Mouse (Mus musculus): Measurements from ENCODE around the gene Xbp1. TPM values are rescaled to one million over a fixed set of nuclear protein-coding genes. Genes with fewer than 3 reads are reported as not detected.

Xbp1 gene
- total and polyA plus RNA-seq, 3 experiments = 46.3 to 80.4 (median 73.3) TPM

- intact Hi-C loops (cut with DNase I) = loop anchor here (5.0 kb wide), 1 partner anchor 63 kb away; no protein-coding TSS in a partner anchor
- Histone ChIP-seq H3K79me2 (replicated peaks; ENCODE audit: control insufficient read depth, insufficient read depth, low read length) (no peaks in the 10 kb centered on the region), H3K9ac (ENCODE audit: low read depth, low read length) (no peak overlapping the region), H3K36me3 (ENCODE audit: control insufficient read depth, insufficient read depth, low read length) (no peaks in the 10 kb centered on the region), H3K4me1 (ENCODE audit: control insufficient read depth, insufficient read depth, low read length) (no peaks in the 10 kb centered on the region), H3K4me3 (no peak overlapping the region), H3K27me3 (ENCODE audit: control insufficient read depth, insufficient read depth, low read length) (no peaks in the 10 kb centered on the region), H3K27ac (no peak overlapping the region)
- no peak for DNase-seq
- TF ChIP-seq EP300 (IDR thresholded peaks at IDR 0.05; ENCODE audit: insufficient read depth, low read depth, low read length) (no peak), CTCF (IDR thresholded peaks at IDR 0.05) (no peak), POLR2A (IDR thresholded peaks at IDR 0.05; ENCODE audit: insufficient read depth, low read depth, low read length) (no peak)
- 87% methylated on average over 6 of the region's 6 CpGs for WGBS
Observed at GRCm38 (mm10) chr11:5563898-5564297, 43.4 kb downstream of the Xbp1 start.

- no peak for DNase-seq
- Histone ChIP-seq H3K36me3 (ENCODE audit: control insufficient read depth, insufficient read depth, low read length) (no peaks in the 10 kb centered on the region), H3K4me1 (ENCODE audit: control insufficient read depth, insufficient read depth, low read length) (no peaks in the 10 kb centered on the region), H3K9ac (ENCODE audit: low read depth, low read length) (no peak overlapping the region), H3K27me3 (ENCODE audit: control insufficient read depth, insufficient read depth, low read length) (no peaks in the 10 kb centered on the region), H3K79me2 (replicated peaks; ENCODE audit: control insufficient read depth, insufficient read depth, low read length) (no peaks in the 10 kb centered on the region), H3K4me3 (no peak overlapping the region), H3K27ac (no peak overlapping the region)
- TF ChIP-seq EP300 (IDR thresholded peaks at IDR 0.05; ENCODE audit: insufficient read depth, low read depth, low read length) (no peak), CTCF (IDR thresholded peaks at IDR 0.05) (no peak), POLR2A (IDR thresholded peaks at IDR 0.05; ENCODE audit: insufficient read depth, low read depth, low read length) (no peak)
- WGBS = 84% methylated on average over 3 of the region's 3 CpGs
- intact Hi-C loops (cut with DNase I) = loop anchor here (5.0 kb wide), 1 partner anchor 42 kb away; no protein-coding TSS in a partner anchor
Observed at GRCm38 (mm10) chr11:5565596-5565995, 45.1 kb downstream of the Xbp1 start.

- TF ChIP-seq POLR2A (IDR thresholded peaks at IDR 0.05; ENCODE audit: insufficient read depth, low read depth, low read length) (no peak), CTCF (IDR thresholded peaks at IDR 0.05) (no peak), EP300 (IDR thresholded peaks at IDR 0.05; ENCODE audit: insufficient read depth, low read depth, low read length) (no peak)
- Histone ChIP-seq H3K4me1 (ENCODE audit: control insufficient read depth, insufficient read depth, low read length) (no peaks in the 10 kb centered on the region), H3K79me2 (replicated peaks; ENCODE audit: control insufficient read depth, insufficient read depth, low read length) (no peaks in the 10 kb centered on the region), H3K27ac (no peak overlapping the region), H3K36me3 (ENCODE audit: control insufficient read depth, insufficient read depth, low read length) (no peaks in the 10 kb centered on the region), H3K9ac (ENCODE audit: low read depth, low read length) (no peak overlapping the region), H3K27me3 (ENCODE audit: control insufficient read depth, insufficient read depth, low read length) (no peaks in the 10 kb centered on the region), H3K4me3 (no peak overlapping the region)
- WGBS = 55% methylated on average over 2 of the region's 2 CpGs
- intact Hi-C loops (cut with DNase I) = loop anchor here (5.0 kb wide), 1 partner anchor 41 kb away; no protein-coding TSS in a partner anchor
- DNase-seq = no peak
Observed at GRCm38 (mm10) chr11:5566506-5566905, 46.0 kb downstream of the Xbp1 start.

- DNase-seq = no peak
- Histone ChIP-seq H3K79me2 (replicated peaks; ENCODE audit: control insufficient read depth, insufficient read depth, low read length) (no peaks in the 10 kb centered on the region), H3K27me3 (ENCODE audit: control insufficient read depth, insufficient read depth, low read length) (no peaks in the 10 kb centered on the region), H3K9ac (ENCODE audit: low read depth, low read length) (no peak overlapping the region), H3K27ac (no peak overlapping the region), H3K4me3 (no peak overlapping the region), H3K4me1 (ENCODE audit: control insufficient read depth, insufficient read depth, low read length) (no peaks in the 10 kb centered on the region), H3K36me3 (ENCODE audit: control insufficient read depth, insufficient read depth, low read length) (no peaks in the 10 kb centered on the region)
- TF ChIP-seq EP300 (IDR thresholded peaks at IDR 0.05; ENCODE audit: insufficient read depth, low read depth, low read length) (no peak), POLR2A (IDR thresholded peaks at IDR 0.05; ENCODE audit: insufficient read depth, low read depth, low read length) (no peak), CTCF (IDR thresholded peaks at IDR 0.05) (no peak)
- intact Hi-C loops (cut with DNase I) = loop anchor here (5.0 kb wide), 1 partner anchor 40 kb away; no protein-coding TSS in a partner anchor
- WGBS = 97% methylated on average over 6 of the region's 6 CpGs
Observed at GRCm38 (mm10) chr11:5567654-5568053, 47.2 kb downstream of the Xbp1 start.

- no peak overlapping the region for H3K9ac ChIP-seq (ENCODE audit: low read depth, low read length)
- WGBS = 81% methylated on average over 5 of the region's 5 CpGs
- no peaks in the 10 kb centered on the region for H3K36me3 ChIP-seq (ENCODE audit: control insufficient read depth, insufficient read depth, low read length)
- DNase-seq = no peak
- H3K27me3 ChIP-seq (ENCODE audit: control insufficient read depth, insufficient read depth, low read length) = no peaks in the 10 kb centered on the region
- no peaks in the 10 kb centered on the region for H3K79me2 ChIP-seq (replicated peaks; ENCODE audit: control insufficient read depth, insufficient read depth, low read length)
- no peaks in the 10 kb centered on the region for H3K4me1 ChIP-seq (ENCODE audit: control insufficient read depth, insufficient read depth, low read length)
- H3K27ac ChIP-seq = no peak overlapping the region
- intact Hi-C loops (cut with DNase I) = loop anchor here (5.0 kb wide), 1 partner anchor 39 kb away; no protein-coding TSS in a partner anchor
- H3K4me3 ChIP-seq = no peak overlapping the region
- TF ChIP-seq CTCF (IDR thresholded peaks at IDR 0.05) = no peak
- no peak for TF ChIP-seq EP300 (IDR thresholded peaks at IDR 0.05; ENCODE audit: insufficient read depth, low read depth, low read length)
- TF ChIP-seq POLR2A (IDR thresholded peaks at IDR 0.05; ENCODE audit: insufficient read depth, low read depth, low read length) = no peak
Observed at GRCm38 (mm10) chr11:5568082-5568481, 47.6 kb downstream of the Xbp1 start.

- intact Hi-C loops (cut with DNase I) = loop anchor here (5.0 kb wide), 1 partner anchor 38 kb away; no protein-coding TSS in a partner anchor
- no peaks in the 10 kb centered on the region for H3K4me1 ChIP-seq (ENCODE audit: control insufficient read depth, insufficient read depth, low read length)
- 85% methylated on average over 12 of the region's 12 CpGs for WGBS
- DNase-seq = no peak
- no peaks in the 10 kb centered on the region for H3K36me3 ChIP-seq (ENCODE audit: control insufficient read depth, insufficient read depth, low read length)
- H3K79me2 ChIP-seq (replicated peaks; ENCODE audit: control insufficient read depth, insufficient read depth, low read length) = no peaks in the 10 kb centered on the region
- H3K27me3 ChIP-seq (ENCODE audit: control insufficient read depth, insufficient read depth, low read length) = no peaks in the 10 kb centered on the region
- no peak within 1 kb of the TSS for H3K27ac ChIP-seq
- no peak within 1 kb of the TSS for H3K4me3 ChIP-seq
- TF ChIP-seq EP300 (IDR thresholded peaks at IDR 0.05; ENCODE audit: insufficient read depth, low read depth, low read length) (no peak), POLR2A (IDR thresholded peaks at IDR 0.05; ENCODE audit: insufficient read depth, low read depth, low read length) (no peak), CTCF (IDR thresholded peaks at IDR 0.05) (no peak)
- no peak within 1 kb of the TSS for H3K9ac ChIP-seq (ENCODE audit: low read depth, low read length)
Observed at GRCm38 (mm10) chr11:5569474-5569873, 49.0 kb downstream of the Xbp1 start, which contains the start of gene Ankrd36. Gene Ankrd36, plus strand, starts transcription at chr11:5569684.

All from heart, adult 2 months (tissue).